Mouse (Mus musculus) myocyte (in vitro differentiated cells): ENCODE results near the gene Ltc4s.

Source experiments
- CEBPB ChIP-seq: IDR thresholded peaks from 2 replicates; pipeline ENCODE4 v1.6.1; 2011; ENCODE audit warnings: mild to moderate bottlenecking, moderate library complexity; ENCODE audit not compliant: poor library complexity, insufficient read depth, severe bottlenecking
- POLR2A ChIP-seq: IDR thresholded peaks from one replicate; pipeline ENCODE4 v1.6.1; 2011; ENCODE audit warnings: low read depth, mild to moderate bottlenecking, control low read depth, moderate library complexity; ENCODE audit not compliant: insufficient read length
- SRF ChIP-seq: IDR thresholded peaks from one replicate; pipeline ENCODE4 v1.6.1; 2011; ENCODE audit warnings: low read depth; ENCODE audit not compliant: control insufficient read depth, insufficient read length
- TCF12 ChIP-seq: IDR thresholded peaks from one replicate; pipeline ENCODE4 v1.6.1; 2011; ENCODE audit warnings: mild to moderate bottlenecking, control low read depth; ENCODE audit not compliant: poor library complexity, insufficient read depth, severe bottlenecking

- TF ChIP-seq TCF12 (no peak), POLR2A (no peak), SRF (no peak), CEBPB (no peak)
Observed at GRCm38 (mm10) chr11:50277706-50278105, 39.3 kb upstream of the Ltc4s start.
